Mouse (Mus musculus) heart, postnatal 0 days (tissue): ENCODE results near the gene 1700016K19Rik.

ENCODE experiments used
- CTCF ChIP-seq: IDR thresholded peaks from 2 replicates; pipeline ENCODE4 v1.5.1; 2016; ENCODE audit warnings: antibody characterized with exemption, control low read depth, low read depth
- EP300 ChIP-seq: IDR thresholded peaks from 2 replicates; pipeline ENCODE4 v1.6.1; 2016; ENCODE audit warnings: antibody characterized with exemption, low read depth

- TF ChIP-seq CTCF (no peak), EP300 (no peak)
Observed at GRCm38 (mm10) chr11:75991911-75992310, 7.8 kb upstream of the 1700016K19Rik start.
